Mouse (Mus musculus): ENCODE measurements around the gene Slc2a3.

DNA sequence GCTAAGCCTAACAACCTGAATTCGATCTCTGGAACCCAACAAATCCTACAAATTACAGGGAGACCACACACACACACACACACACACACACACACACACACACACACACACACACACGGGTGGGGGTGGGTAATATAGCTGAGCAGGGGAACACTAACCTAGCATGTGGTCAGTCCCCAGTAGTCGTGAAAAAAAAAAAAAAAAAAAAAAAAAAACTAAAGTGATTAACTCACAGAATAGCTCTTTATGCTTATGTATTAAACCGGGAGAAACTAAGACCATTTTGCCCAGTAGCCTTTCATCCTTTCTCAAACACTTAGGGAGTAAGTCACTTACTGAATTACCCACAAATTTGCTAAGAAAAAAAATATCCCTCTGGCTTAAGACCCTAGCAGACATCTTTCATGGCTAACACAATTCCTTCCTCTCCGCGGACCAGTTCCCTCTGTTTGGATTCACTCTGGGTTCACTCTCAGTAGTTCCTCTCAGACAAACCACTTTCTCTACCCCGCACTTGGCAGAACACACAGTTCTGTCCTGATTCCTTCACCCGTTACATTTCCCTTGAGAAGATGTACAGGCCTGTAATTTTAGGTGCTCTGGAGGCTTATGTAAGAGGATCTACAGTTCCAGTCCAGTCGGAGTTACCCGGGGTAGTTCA lies 670 bp downstream of the Slc2a3 start:
- TF ChIP-seq CTCF (IDR thresholded peaks at IDR 0.05; ENCODE audit: control insufficient read depth, insufficient read depth, insufficient read length) (no peak), MYOD1 (IDR thresholded peaks at IDR 0.05; ENCODE audit: control insufficient read depth, insufficient read length, low read depth) (no peak)
